Mouse (Mus musculus): ENCODE data around the gene Dpp7. TPM values are rescaled to one million over a fixed set of nuclear protein-coding genes. Genes with fewer than 3 reads are reported as not detected.

Dpp7 gene
- polyA plus RNA-seq, 1 experiment from 2014 or later = 18.7 TPM

GRCm38 (mm10) chr2:25394281-25395221, 38.4 kb upstream of the Dpp7 start:
- peaks cover 70% of the 10 kb centered on the region for H3K27me3 ChIP-seq (ENCODE audit: low read depth, poor library complexity, severe bottlenecking)
- WGBS = 47% methylated on average over 3 of the region's 3 CpGs
- DNase-seq (ENCODE audit: low spot score) = no peak

GRCm38 (mm10) chr2:25391266-25391665, 35.1 kb upstream of the Dpp7 start:
- Histone ChIP-seq H3K27me3 (ENCODE audit: low read depth, poor library complexity, severe bottlenecking) (peaks cover 37% of the 10 kb centered on the region), H3K4me3 (no peak overlapping the region), H3K9me3 (replicated peaks) (no peaks in the 10 kb centered on the region), H3K36me3 (no peaks in the 10 kb centered on the region), H3K4me1 (peaks cover 16% of the 10 kb centered on the region), H3K27ac (no peak overlapping the region)
- WGBS = 76% methylated on average over 5 of the region's 5 CpGs
- DNase-seq (ENCODE audit: low spot score) = no peak

More at GRCm38 (mm10) chr2:25394281-25395221, 38.4 kb upstream of the Dpp7 start:
- no peak overlapping the region for H3K27ac ChIP-seq
- H3K9me3 ChIP-seq (replicated peaks) = no peaks in the 10 kb centered on the region
- H3K36me3 ChIP-seq = no peaks in the 10 kb centered on the region
- no peak overlapping the region for H3K4me3 ChIP-seq
- H3K4me1 ChIP-seq = peaks cover 26% of the 10 kb centered on the region

- 86% methylated on average over 5 of the region's 5 CpGs for WGBS
- Histone ChIP-seq H3K36me3 (no peaks in the 10 kb centered on the region), H3K27me3 (ENCODE audit: low read depth, poor library complexity, severe bottlenecking) (no peaks in the 10 kb centered on the region)
Observed at GRCm38 (mm10) chr2:25384492-25384891, 28.3 kb upstream of the Dpp7 start.

GRCm38 (mm10) chr2:25376589-25376988, 20.4 kb upstream of the Dpp7 start:
- Histone ChIP-seq H3K27ac (no peak overlapping the region), H3K4me3 (no peak overlapping the region), H3K36me3 (peaks cover 46% of the 10 kb centered on the region), H3K4me1 (peaks cover 27% of the 10 kb centered on the region), H3K27me3 (ENCODE audit: low read depth, poor library complexity, severe bottlenecking) (no peaks in the 10 kb centered on the region), H3K9me3 (replicated peaks) (no peaks in the 10 kb centered on the region)
- 63% methylated on average over 4 of the region's 4 CpGs for WGBS
- no peak for DNase-seq (ENCODE audit: low spot score)

More at GRCm38 (mm10) chr2:25384492-25384891, 28.3 kb upstream of the Dpp7 start:
- Histone ChIP-seq H3K27ac (no peak overlapping the region), H3K4me3 (no peak overlapping the region), H3K9me3 (replicated peaks) (no peaks in the 10 kb centered on the region), H3K4me1 (no peaks in the 10 kb centered on the region)
- DNase-seq (ENCODE audit: low spot score) = no peak

- peak overlapping the region; percentile 78 for H3K4me3 ChIP-seq
- H3K9me3 ChIP-seq (replicated peaks) = no peaks in the 10 kb centered on the region
- no peak for DNase-seq (ENCODE audit: low spot score)
- peak overlapping the region; percentile 92 for H3K27ac ChIP-seq
- no peaks in the 10 kb centered on the region for H3K27me3 ChIP-seq (ENCODE audit: low read depth, poor library complexity, severe bottlenecking)
- 43% methylated on average over 2 of the region's 2 CpGs for whole genome bisulfite sequencing
- peaks cover 31% of the 10 kb centered on the region for H3K4me1 ChIP-seq
- peaks cover 41% of the 10 kb centered on the region for H3K36me3 ChIP-seq
Observed at GRCm38 (mm10) chr2:25373431-25373830, 17.3 kb upstream of the Dpp7 start.

GRCm38 (mm10) chr2:25372644-25373391, 16.7 kb upstream of the Dpp7 start:
- peak overlapping the region; percentile 78 for H3K4me3 ChIP-seq
- DNase-seq (ENCODE audit: low spot score) = no peak
- no peaks in the 10 kb centered on the region for H3K9me3 ChIP-seq (replicated peaks)
- no peaks in the 10 kb centered on the region for H3K27me3 ChIP-seq (ENCODE audit: low read depth, poor library complexity, severe bottlenecking)
- 2% methylated on average over 42 of the region's 42 CpGs for WGBS
- peak overlapping the region; percentile 92 for H3K27ac ChIP-seq
- H3K4me1 ChIP-seq = peaks cover 31% of the 10 kb centered on the region
- H3K36me3 ChIP-seq = peaks cover 34% of the 10 kb centered on the region

- Histone ChIP-seq H3K27me3 (ENCODE audit: low read depth, poor library complexity, severe bottlenecking) (no peaks in the 10 kb centered on the region), H3K36me3 (peaks cover 26% of the 10 kb centered on the region), H3K4me1 (peaks cover 31% of the 10 kb centered on the region), H3K9me3 (replicated peaks) (no peaks in the 10 kb centered on the region), H3K27ac (peak within 1 kb of the TSS; percentile 92), H3K4me3 (peak within 1 kb of the TSS; percentile 78)
- peak; percentile 89 for DNase-seq (ENCODE audit: low spot score)
- WGBS = under 1% methylated on average over 65 of the region's 65 CpGs
Observed at GRCm38 (mm10) chr2:25371764-25372643, 15.8 kb upstream of the Dpp7 start, which contains the start of gene Sapcd2. Sapcd2 (plus strand) TSS chr2:25372321.

- H3K27me3 ChIP-seq (ENCODE audit: low read depth, poor library complexity, severe bottlenecking) = peaks cover 17% of the 10 kb centered on the region
- peaks cover 38% of the 10 kb centered on the region for H3K4me1 ChIP-seq
- DNase-seq (ENCODE audit: low spot score) = no peak
- H3K36me3 ChIP-seq = peaks cover 6% of the 10 kb centered on the region
- H3K27ac ChIP-seq = no peak overlapping the region
- no peaks in the 10 kb centered on the region for H3K9me3 ChIP-seq (replicated peaks)
- no peak overlapping the region for H3K4me3 ChIP-seq
- WGBS = 89% methylated on average over 3 of the region's 3 CpGs
Observed at GRCm38 (mm10) chr2:25369996-25370395, 13.8 kb upstream of the Dpp7 start.

GRCm38 (mm10) chr2:25365091-25365761, 9.1 kb upstream of the Dpp7 start, which contains the start of gene Uap1l1:
Uap1l1 (minus strand) TSS chr2:25365682.
- Histone ChIP-seq H3K36me3 (no peaks in the 10 kb centered on the region), H3K4me1 (peaks cover 11% of the 10 kb centered on the region), H3K4me3 (peak within 1 kb of the TSS; percentile 62), H3K27ac (peak within 1 kb of the TSS; percentile 61), H3K27me3 (ENCODE audit: low read depth, poor library complexity, severe bottlenecking) (peaks cover 44% of the 10 kb centered on the region), H3K9me3 (replicated peaks) (no peaks in the 10 kb centered on the region)
- peak; percentile 80 for DNase-seq (ENCODE audit: low spot score)
- WGBS = under 1% methylated on average over 54 of the region's 54 CpGs

GRCm38 (mm10) chr2:25364761-25365090, 8.6 kb upstream of the Dpp7 start:
- 26% methylated on average over 9 of the region's 9 CpGs for WGBS
- H3K4me1 ChIP-seq = peaks cover 11% of the 10 kb centered on the region

GRCm38 (mm10) chr2:25364313-25364712, 8.2 kb upstream of the Dpp7 start:
- Histone ChIP-seq H3K36me3 (no peaks in the 10 kb centered on the region), H3K4me1 (peaks cover 11% of the 10 kb centered on the region), H3K9me3 (replicated peaks) (no peaks in the 10 kb centered on the region), H3K27ac (no peak overlapping the region), H3K27me3 (ENCODE audit: low read depth, poor library complexity, severe bottlenecking) (peaks cover 44% of the 10 kb centered on the region), H3K4me3 (peak overlapping the region; percentile 62; the same call in 1 of the 2 replicates)
- WGBS = 86% methylated on average over 4 of the region's 4 CpGs
- DNase-seq (ENCODE audit: low spot score) = no peak

More at GRCm38 (mm10) chr2:25364761-25365090, 8.6 kb upstream of the Dpp7 start:
- peak overlapping the region; percentile 61; the same call in 1 of the 2 replicates for H3K27ac ChIP-seq
- H3K4me3 ChIP-seq = peak overlapping the region; percentile 62
- H3K9me3 ChIP-seq (replicated peaks) = no peaks in the 10 kb centered on the region
- no peaks in the 10 kb centered on the region for H3K36me3 ChIP-seq
- H3K27me3 ChIP-seq (ENCODE audit: low read depth, poor library complexity, severe bottlenecking) = peaks cover 44% of the 10 kb centered on the region
- peak; percentile 41 for DNase-seq (ENCODE audit: low spot score)

All from limb, embryonic 10.5 days (tissue).